In genomic region chr4:98776721-98777427, GRCm38 (mm10) we compare ENCODE assay signal across 40 mouse cellular contexts. TPM values are rescaled to one million over a fixed set of nuclear protein-coding genes. Genes with fewer than 3 reads are reported as not detected.
A peak's percentile ranks its signal among the peaks of the same experiment; 100 is the strongest.
DNase-seq lines count a peak whose midpoint lies in the region; ATAC-seq lines count a peak whose summit lies in the region.
"Had no signal": no experiment of that assay in that cellular context is flagged by ENCODE, and none has a peak within 500 bp of the region (broad histone marks: within the 10 kb centered on the region; RNA-seq: fewer than 3 reads in every experiment).

No protein-coding gene starts in this region.

- H3K9ac ChIP-seq in embryonic facial prominence, embryonic 13.5 days, result no peak overlapping the region
- H3K9ac ChIP-seq in limb, embryonic 11.5 days (ENCODE audit: low read length), result no peak overlapping the region
- H3K9ac ChIP-seq: forebrain, embryonic 12.5 days; forebrain, postnatal 0 days; hindbrain, embryonic 12.5 days; liver, embryonic 12.5 days; liver, postnatal 0 days; neural tube, embryonic 15.5 days had no signal

- peaks cover 47% of the 10 kb centered on the region for H3K4me1 ChIP-seq in embryonic facial prominence, embryonic 13.5 days
- peaks cover 29% of the 10 kb centered on the region for H3K4me1 ChIP-seq in limb, embryonic 11.5 days (ENCODE audit: control insufficient read depth, insufficient read depth, low read length)
- H3K4me1 ChIP-seq: liver, embryonic 12.5 days; megakaryocyte, embryonic 14.5 days had no signal

- DNase-seq in embryo, embryonic 9.5 days (ENCODE audit: extremely low spot score), result peak; percentile 17
- DNase-seq in limb, embryonic 11.5 days (ENCODE audit: low spot score), result peak; percentile 64
- DNase-seq in mesoderm, embryonic 11.5 days (ENCODE audit: low read depth, low spot score), result peak; percentile 54
- no peak for DNase-seq in left cerebral cortex, postnatal 10 days (ENCODE audit: extremely low spot score in 1 of 2, low spot score in 2 of 2)
- DNase-seq in urinary bladder, adult 18-20 months (ENCODE audit: low spot score in 2 of 2), result no peak
- no peak for DNase-seq in layer of hippocampus, adult 9-11 months
- DNase-seq: adrenal gland, postnatal 25 days; B cell, adult 2 months; cerebellum, adult 18-20 months; cerebellum, postnatal 10 days; forebrain, postnatal 0 days; gastrocnemius, postnatal 36 days; heart, adult 18-20 months; heart, postnatal 36 days; kidney, adult 9 months; kidney, postnatal 14 days; liver, postnatal 0 days; lung, postnatal 4 days; midbrain, embryonic 14.5 days; right cerebral cortex, postnatal 25 days; spleen, adult 18-20 months; thymus, postnatal 25 days had no signal

- no peaks in the 10 kb centered on the region for H3K27me3 ChIP-seq in embryonic facial prominence, embryonic 13.5 days
- no peaks in the 10 kb centered on the region for H3K27me3 ChIP-seq in limb, embryonic 11.5 days (ENCODE audit: control insufficient read depth, insufficient read depth, low read length)
- H3K27me3 ChIP-seq: megakaryocyte, embryonic 14.5 days; neural tube, embryonic 15.5 days had no signal

- H3K9me3 ChIP-seq in embryonic facial prominence, embryonic 13.5 days, result no peaks in the 10 kb centered on the region
- H3K9me3 ChIP-seq in limb, embryonic 11.5 days (ENCODE audit: control insufficient read depth, low read length), result no peaks in the 10 kb centered on the region
- H3K9me3 ChIP-seq: forebrain, embryonic 12.5 days; hindbrain, embryonic 12.5 days; liver, embryonic 12.5 days; neural tube, embryonic 15.5 days had no signal

- ATAC-seq in embryonic facial prominence, embryonic 13.5 days (ENCODE audit: insufficient number of reproducible peaks, insufficient read depth, low FRiP score, low TSS enrichment, low read depth), result 0 out of 2 replicates have a peak, but pooled peaks have one; percentile 26
- ATAC-seq in limb, embryonic 11.5 days (ENCODE audit: insufficient number of reproducible peaks, low FRiP score, low TSS enrichment, low read depth), result peak; percentile 83
- ATAC-seq: forebrain, postnatal 0 days; hindbrain, postnatal 0 days; intestine, embryonic 16.5 days; liver, embryonic 12.5 days; liver, postnatal 0 days; lung, postnatal 0 days had no signal

- no peak overlapping the region for H3K4me2 ChIP-seq in embryonic facial prominence, embryonic 13.5 days
- H3K4me2 ChIP-seq in limb, embryonic 11.5 days (ENCODE audit: low read depth, severe bottlenecking), result no peak overlapping the region
- H3K4me2 ChIP-seq: forebrain, embryonic 12.5 days; heart, embryonic 11.5 days; hindbrain, embryonic 12.5 days; liver, embryonic 12.5 days; neural tube, embryonic 15.5 days had no signal

- no peak overlapping the region for H3K4me3 ChIP-seq in embryonic facial prominence, embryonic 13.5 days
- no peak overlapping the region for H3K4me3 ChIP-seq in limb, embryonic 11.5 days (ENCODE audit: low read depth, low read length)
- H3K4me3 ChIP-seq: forebrain, embryonic 12.5 days; hindbrain, embryonic 12.5 days; left cerebral cortex, adult 2 months; liver, embryonic 12.5 days; megakaryocyte, embryonic 14.5 days; neural tube, embryonic 15.5 days had no signal

- H3K36me3 ChIP-seq in embryonic facial prominence, embryonic 13.5 days, result peaks cover 28% of the 10 kb centered on the region
- no peaks in the 10 kb centered on the region for H3K36me3 ChIP-seq in limb, embryonic 11.5 days (ENCODE audit: control insufficient read depth, insufficient read depth, low read length)
- H3K36me3 ChIP-seq: forebrain, embryonic 12.5 days; hindbrain, embryonic 12.5 days; liver, embryonic 12.5 days; neural tube, embryonic 15.5 days had no signal

- peak overlapping the region; percentile 55 for H3K27ac ChIP-seq in embryonic facial prominence, embryonic 13.5 days
- peak overlapping the region; percentile 32; the same call in 1 of the 2 replicates for H3K27ac ChIP-seq in limb, embryonic 11.5 days (replicated peaks; ENCODE audit: low read depth, low read length)
- H3K27ac ChIP-seq: forebrain, embryonic 12.5 days; hindbrain, embryonic 12.5 days; hindbrain, postnatal 0 days; left cerebral cortex, adult 2 months; liver, embryonic 12.5 days; neural tube, embryonic 15.5 days had no signal

- 35% methylated on average over 10 of the region's 10 CpGs for WGBS in embryonic facial prominence, embryonic 13.5 days
- 30% methylated on average over 10 of the region's 10 CpGs for WGBS in limb, embryonic 11.5 days

- intact Hi-C loops in left cerebral cortex, postnatal 10 days (cut with DNase I), result no loop called here

RNA-seq across cellular contexts. Expression of gene Kank4, which starts 40.5 kb away (rescaled TPM):
- 3.2 and 3.4 TPM in 2 replicates for polyA plus RNA-seq in embryonic facial prominence, embryonic 13.5 days (2015; fragmentation: Nextera tagmentation; extraction: Ambion mirVana)
- 3.0 and 3.6 TPM in 2 replicates for polyA plus RNA-seq in limb, embryonic 11.5 days (2014; fragmentation: Nextera tagmentation; extraction: Ambion mirVana)
- 1 to 10 TPM; 2.4 to 2.5 TPM for total RNA-seq in left cerebral cortex, postnatal 10 days (2021)
- total RNA-seq: monocyte, adult 5-6 weeks had no signal

RNA-seq across cellular contexts. Expression of gene I0C0044D17Rik, which starts 46.8 kb away (rescaled TPM):
- polyA plus RNA-seq in embryonic facial prominence, embryonic 13.5 days (2015; fragmentation: Nextera tagmentation; extraction: Ambion mirVana), result not detected in 2 replicates
- polyA plus RNA-seq in limb, embryonic 11.5 days (2014; fragmentation: Nextera tagmentation; extraction: Ambion mirVana), result not detected in 2 replicates
- not detected for total RNA-seq in left cerebral cortex, postnatal 10 days (2021)
- total RNA-seq: adrenal gland, adult 18-20 months; adrenal gland, postnatal 25 days; forebrain, postnatal 0 days; gastrocnemius, postnatal 36 days; heart, adult 18-20 months; heart, postnatal 36 days; hindbrain, postnatal 0 days; layer of hippocampus, postnatal 10 days; left cerebral cortex, adult 2 months; left cerebral cortex, postnatal 36 days; monocyte, adult 5-6 weeks had no signal
- polyA plus RNA-seq: cortical plate, adult 2 months; forebrain, embryonic 12.5 days; forebrain, postnatal 0 days; heart, embryonic 11.5 days; heart, embryonic 16.5 days; hindbrain, embryonic 12.5 days; hindbrain, postnatal 0 days; intestine, embryonic 16.5 days; liver, embryonic 12.5 days; liver, postnatal 0 days; lung, postnatal 0 days; midbrain, embryonic 14.5 days; neural tube, embryonic 15.5 days; stomach, embryonic 16.5 days had no signal

RNA-seq across cellular contexts. Expression of gene L1td1, which starts 50.3 kb away (rescaled TPM):
- polyA plus RNA-seq in embryonic facial prominence, embryonic 13.5 days (2015; fragmentation: Nextera tagmentation; extraction: Ambion mirVana), result 0.43 and 1.7 TPM in 2 replicates
- polyA plus RNA-seq in limb, embryonic 11.5 days (2014; fragmentation: Nextera tagmentation; extraction: Ambion mirVana), result 0.23 and 0.36 TPM in 2 replicates
- total RNA-seq in left cerebral cortex, postnatal 10 days (2021), result not detected
- total RNA-seq: adrenal gland, adult 18-20 months; adrenal gland, postnatal 25 days; forebrain, postnatal 0 days; gastrocnemius, postnatal 36 days; heart, postnatal 36 days; left cerebral cortex, adult 2 months; left cerebral cortex, postnatal 36 days; monocyte, adult 5-6 weeks had no signal
- polyA plus RNA-seq: heart, embryonic 16.5 days; liver, embryonic 12.5 days; liver, postnatal 0 days; lung, postnatal 0 days; neural tube, embryonic 15.5 days had no signal

Comparison
In these comparisons a context has a peak if more than half of its experiments do, and no peak if none do; other contexts are left out.
1. DNase-seq: peak in embryo, embryonic 9.5 days (single experiment), limb, embryonic 11.5 days (single experiment) and mesoderm, embryonic 11.5 days (single experiment); none in left cerebral cortex, postnatal 10 days (0 of 2), urinary bladder, adult 18-20 months (0 of 2) and layer of hippocampus, adult 9-11 months (single experiment).